Mouse (Mus musculus) embryo, embryonic 10.5 days (tissue): Measurements from ENCODE around the gene Gdf15.
"Not testable (repeated sequence)": the region's sequence is repeated elsewhere in the genome, so short reads cannot be mapped to it uniquely, and the experiment has no call there.

Source experiments
- DNase-seq: peaks from one replicate; pipeline ENCODE4 v3.0.0-alpha.2; 2015; ENCODE audit warnings: low spot score

Gene Gdf15

DNA sequence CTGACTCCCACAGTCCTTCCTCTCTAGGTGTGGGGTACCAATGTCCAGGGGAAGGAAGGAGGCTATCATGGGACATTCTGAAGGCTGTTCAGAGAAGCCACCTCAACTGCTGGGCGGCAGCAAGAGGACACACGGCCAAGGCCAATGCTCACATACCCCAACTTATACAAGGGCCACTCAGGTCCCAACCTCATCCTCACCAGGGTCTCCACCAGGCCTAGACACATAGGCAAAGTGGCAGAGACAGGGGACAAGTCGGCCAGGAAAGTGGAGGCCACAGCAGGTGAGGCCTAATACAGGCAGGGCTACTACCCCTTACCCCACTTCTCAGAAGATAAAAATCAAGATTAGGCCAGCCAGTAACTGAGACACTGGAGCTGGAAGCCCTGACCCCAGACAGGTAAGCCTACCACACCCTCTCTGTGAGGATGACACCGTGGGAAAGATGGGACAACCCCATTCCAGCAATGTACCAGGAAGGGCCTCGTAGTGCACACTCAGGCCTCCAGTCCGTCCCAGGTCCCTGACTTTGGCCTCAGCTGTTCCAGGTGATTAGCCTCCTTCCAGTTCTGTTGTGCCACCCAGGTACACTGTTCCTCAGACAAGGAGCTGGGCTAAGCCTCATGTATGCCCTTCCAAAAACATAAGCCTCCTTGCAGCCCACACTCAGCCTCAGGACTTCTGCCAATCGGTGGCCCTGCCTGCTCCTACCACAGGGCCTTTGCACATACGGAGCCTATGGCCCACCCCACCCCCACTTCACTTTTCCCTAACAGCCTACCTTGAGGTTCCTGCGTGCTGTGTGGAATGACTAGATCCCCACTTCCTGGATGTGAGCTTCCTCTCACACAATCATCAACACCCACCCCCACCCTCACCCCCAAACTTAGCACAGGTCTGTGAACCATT, 26.1 kb downstream of the Gdf15 start:
- no peak for DNase-seq

DNA sequence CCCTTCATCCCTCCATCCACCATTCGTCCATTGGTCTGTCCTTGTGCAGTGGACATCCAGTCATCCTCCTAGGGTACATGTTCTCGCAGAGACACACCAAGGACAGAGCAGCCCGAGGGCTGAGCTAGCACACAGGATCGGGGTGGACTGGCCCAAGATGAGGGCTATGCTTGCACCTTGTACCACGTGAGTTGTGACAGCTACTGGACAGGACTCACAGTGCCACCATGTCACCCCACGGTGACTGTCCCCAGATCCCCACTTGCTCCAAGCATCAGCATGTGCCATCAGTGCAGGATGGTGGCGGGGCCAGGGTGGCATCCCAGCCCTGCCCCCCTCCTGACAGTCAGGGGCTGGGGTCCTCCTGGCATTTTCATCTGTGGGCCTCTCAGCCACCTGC, 27.7 kb downstream of the Gdf15 start:
- DNase-seq = no peak

DNA sequence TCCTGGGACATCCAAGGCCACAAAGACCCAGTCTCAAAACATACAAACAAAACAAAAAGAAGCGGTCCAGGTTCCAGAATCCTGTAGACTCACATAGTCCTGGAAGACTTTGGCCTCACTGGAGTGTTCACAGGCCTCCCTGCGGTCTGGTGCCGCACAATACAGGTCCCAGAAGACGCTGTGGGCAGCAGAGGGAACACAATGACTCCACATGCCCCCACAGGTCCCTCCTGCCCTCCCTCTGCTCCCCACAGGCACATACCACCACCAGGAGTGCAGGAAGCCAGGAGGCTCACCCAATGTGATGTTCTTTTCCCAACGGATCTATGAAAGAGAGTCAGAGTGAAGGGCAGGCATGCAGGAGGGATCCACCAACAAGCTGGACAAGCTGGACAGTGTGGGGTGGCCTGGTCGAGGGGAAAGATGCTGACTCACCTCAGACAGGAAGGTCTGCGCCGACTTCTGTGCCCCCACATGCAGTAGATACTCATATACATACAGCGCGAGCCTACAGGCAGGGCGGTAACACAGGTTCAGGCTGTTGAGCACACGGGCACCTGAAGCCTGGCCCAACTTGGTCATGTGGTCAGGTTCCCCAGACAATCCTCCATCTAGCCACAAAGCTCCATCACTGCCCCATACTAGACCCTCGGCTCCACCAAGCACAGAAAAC, 30.0 kb downstream of the Gdf15 start:
- DNase-seq = no peak

DNA sequence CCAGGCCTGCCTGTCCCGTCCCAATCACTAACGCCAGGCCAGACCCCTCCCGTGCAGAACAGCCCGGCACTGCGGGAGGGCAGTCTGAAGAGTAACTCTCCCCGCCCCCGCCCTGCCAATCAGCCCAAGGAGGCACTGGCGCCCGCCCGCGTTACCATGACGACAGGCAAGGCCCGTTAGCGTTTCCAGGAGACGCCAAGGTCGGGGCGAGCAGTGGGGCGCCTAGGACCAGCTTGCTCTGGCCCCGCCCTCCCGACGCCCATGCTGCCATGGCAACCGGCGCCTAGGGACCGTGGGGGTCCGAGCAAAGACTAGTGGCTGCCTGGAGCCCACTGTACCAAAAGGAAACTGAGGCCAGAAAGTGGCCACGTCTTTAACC, 31.0 kb downstream of the Gdf15 start:
- DNase-seq = peak; percentile 98

DNA sequence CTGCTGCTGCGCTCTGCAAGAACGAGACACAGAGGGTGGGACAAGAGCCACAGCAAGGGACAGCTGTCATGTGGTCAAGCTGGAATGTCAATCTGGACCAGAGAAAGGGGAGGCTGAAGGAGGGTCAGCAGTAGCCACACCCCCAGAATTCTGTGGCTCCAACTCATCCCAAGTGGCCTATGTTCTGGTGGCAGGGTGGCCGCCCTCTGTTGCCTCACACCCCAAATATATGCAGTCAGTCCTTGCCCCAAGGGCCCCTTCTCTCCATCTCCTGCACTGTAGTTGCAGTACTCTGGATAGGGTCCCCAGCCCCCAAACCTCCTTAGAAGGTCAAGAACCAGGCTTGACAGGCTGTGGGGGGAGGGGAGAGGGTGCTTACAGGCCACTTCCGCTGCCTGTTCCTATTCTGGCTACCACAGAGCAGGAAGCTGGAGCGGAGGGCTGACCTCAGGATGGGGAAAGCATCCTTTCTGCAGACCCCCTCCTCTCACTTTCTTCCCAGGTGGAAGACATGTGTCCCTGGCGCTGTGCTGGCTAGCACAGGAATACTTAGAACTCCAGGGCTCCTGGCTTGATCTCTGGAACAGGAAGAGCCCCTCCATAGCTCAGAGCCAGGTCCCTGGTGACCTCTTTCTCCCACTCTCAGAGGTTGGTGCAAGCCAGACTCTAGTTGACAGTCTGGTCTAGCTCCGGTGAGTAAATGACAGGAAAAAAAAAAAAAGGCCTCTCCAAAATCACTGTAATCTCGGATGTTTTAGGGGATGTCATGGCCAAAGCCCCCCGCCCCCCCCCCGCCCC, 31.6 kb downstream of the Gdf15 start:
- peak; percentile 80 for DNase-seq

DNA sequence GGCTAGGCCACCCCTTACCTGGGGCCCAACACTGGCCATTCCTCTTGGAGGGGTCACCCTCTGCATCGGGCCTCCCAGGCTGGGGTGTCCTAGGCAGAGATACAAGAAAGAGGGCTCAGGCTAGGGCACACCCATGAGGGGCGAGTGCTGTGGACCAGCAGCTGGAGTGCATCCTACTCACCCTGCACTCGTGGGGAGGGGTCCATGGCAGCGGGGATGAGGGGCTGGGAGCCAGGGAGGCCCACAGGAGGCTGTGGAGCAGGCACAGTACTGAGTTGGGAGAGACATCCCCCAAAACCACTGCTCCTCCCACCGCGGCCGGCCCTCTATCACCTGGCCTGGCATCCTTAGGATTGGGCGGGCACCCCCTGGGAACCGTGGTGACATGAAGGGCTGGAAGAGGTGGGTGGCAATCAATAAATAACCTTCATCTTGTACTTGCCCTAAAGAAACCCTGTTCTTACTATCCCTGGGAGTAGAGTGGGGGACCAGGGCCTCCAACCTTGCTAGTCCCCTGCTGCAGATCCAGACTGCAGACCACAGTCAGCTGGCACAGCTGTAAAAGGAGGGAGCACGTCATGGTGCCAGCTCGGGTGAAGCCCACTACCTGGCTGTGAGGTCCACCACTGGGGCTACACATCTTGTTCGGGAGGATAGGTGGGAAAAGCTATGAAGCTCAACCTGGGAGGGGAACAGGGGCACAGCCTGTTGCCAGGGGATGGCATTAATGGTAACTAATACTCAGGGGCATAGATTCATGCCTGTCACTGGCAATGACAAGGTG, 32.6 kb downstream of the Gdf15 start:
- no peak for DNase-seq

DNA sequence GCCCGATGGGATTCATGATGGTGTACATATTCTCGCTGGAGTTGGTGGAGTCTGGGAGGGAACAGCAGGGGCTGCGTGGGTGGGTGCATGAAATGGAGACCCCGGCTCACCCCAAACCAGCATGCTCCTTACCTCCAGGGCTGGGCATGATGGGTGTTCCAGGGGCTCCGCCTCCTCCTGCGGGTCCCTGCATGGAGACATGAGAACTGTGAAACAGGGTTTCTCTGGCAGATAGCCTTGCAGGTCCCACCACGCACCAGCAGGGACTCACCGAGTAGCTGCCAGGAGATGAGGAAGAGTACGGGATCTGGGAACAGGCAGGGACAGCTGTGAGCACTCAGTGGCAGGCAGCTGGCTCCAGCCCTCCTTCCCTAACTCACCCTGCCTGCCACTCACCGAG, 33.5 kb downstream of the Gdf15 start:
- DNase-seq = peak; percentile 61

DNA sequence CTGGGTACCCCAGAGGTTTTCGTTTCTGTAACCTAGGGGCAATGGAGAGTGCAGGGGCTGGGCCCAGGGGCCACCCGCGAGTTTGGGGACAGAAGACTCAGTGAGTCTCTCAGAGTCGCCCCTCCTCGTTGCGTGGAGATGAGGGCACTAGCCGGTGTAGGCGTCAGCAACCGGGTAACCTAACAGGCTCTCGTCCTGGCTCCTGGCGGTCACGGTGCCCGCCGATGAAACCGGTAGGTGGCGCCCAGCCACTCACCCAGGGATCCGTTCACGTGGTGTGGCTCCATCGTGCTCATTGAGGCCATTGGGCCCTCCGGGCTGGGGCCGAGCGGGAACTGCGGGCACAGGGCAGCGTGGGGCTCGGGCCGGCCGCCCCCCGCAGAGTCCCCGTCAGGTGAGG, 34.0 kb downstream of the Gdf15 start:
- peak; percentile 91 for DNase-seq

DNA sequence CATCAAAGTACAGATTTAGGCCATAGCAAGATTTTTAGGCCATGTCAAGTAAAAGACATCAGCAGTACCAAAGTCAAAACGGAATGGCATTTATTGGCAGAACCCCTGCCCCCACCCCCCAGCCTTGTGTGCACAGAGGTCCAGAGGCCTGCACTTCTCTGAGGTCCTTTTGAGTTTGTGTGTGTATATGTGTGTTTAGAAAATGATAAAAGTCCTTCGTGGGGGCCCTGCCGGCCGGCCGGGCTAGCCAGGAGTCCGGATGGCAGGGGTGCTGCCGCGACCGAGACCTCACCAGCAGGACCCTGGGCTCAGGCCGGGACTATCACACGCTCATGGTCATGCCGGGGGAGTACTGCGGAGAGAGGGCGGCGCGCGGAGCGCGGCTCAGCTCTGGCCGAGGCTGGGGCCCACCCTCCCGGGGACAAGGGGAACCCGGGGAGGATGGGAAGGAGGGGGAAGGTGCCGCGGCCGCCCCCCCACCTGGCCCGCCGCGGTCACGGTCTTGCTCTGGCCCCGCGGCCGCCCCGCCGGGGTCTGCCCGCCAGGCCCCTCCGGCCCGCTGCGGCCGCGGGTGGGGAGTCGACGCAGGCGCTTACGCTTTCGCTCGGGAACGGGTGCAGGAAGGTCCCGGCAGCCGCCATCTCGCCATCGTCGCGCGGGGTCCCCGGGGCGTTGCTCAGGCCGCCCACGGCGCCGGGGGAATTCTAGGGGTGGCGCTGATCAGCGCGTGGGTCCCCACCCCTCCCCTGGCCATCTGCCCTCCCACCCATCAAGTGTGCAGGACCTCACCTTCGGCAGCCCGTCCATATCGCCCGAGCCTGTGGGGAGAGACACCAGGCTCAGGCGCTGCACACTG, 34.6 kb downstream of the Gdf15 start:
- no peak for DNase-seq

DNA sequence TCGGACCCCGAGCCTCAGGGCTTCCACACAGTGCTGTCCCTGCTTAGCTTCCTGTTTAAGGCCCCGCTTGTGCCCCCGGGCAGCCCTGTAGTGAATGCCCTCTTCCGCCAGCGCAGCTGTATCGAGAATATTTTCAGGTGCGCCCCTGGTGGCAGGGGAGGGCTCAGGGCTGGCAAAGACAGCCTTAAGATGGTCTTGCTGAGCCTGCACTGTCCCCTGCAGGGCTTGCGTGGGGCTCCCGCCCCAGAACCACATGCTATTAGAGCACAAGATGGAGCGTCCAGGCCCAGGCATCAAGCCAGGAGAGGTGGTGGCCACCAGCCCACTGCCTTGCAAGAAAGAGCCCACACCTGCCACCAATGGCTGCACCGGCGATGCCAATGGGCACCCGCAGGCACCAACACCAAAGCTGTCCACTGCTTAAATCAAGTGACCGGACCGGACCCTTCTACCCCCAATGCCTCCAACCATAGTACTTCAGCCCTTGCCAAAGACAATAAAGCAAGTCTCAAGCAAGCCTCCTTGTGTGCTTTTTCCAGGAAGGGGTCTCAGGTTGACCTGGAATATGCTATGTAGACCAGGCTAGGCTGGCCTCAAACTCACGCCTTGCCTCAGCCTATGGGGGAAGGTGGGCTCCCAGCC, 35.4 kb downstream of the Gdf15 start:
- DNase-seq = no peak

DNA sequence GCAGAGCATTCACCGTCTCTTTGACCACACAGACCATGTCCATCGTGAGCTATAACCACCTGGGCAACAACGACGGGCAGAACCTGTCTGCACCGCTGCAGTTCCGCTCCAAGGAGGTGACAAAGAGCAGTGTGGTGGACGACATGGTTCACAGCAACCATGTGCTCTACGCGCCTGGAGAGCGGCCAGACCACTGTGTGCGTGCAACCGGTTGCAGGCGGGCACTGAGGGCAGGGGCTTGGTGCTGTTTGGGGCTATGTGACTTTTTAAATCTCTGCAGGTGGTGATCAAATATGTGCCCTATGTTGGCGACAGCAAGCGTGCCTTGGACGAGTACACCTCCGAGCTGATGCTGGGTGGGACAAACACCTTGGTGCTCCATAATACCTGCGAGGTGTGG, 36.0 kb downstream of the Gdf15 start:
- no peak for DNase-seq

DNA sequence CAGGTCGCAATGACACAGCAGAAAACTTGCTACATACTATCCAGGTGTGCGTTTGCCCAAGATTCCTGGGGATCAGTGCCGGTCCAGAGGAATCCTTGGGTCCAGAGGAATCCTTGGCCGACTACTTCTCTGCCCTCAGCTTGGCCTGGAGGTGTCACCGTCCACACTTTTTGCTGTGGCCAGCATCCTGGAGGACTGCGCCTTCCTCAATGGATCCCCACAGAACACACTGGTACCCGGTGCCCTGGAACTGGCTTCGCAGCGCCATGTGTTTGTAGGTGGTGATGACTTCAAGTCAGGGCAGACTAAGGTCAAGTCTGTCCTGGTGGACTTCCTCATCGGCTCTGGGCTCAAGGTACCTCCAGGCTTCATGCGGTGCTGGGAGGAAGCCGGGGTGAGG, 36.4 kb downstream of the Gdf15 start:
- no peak for DNase-seq

DNA sequence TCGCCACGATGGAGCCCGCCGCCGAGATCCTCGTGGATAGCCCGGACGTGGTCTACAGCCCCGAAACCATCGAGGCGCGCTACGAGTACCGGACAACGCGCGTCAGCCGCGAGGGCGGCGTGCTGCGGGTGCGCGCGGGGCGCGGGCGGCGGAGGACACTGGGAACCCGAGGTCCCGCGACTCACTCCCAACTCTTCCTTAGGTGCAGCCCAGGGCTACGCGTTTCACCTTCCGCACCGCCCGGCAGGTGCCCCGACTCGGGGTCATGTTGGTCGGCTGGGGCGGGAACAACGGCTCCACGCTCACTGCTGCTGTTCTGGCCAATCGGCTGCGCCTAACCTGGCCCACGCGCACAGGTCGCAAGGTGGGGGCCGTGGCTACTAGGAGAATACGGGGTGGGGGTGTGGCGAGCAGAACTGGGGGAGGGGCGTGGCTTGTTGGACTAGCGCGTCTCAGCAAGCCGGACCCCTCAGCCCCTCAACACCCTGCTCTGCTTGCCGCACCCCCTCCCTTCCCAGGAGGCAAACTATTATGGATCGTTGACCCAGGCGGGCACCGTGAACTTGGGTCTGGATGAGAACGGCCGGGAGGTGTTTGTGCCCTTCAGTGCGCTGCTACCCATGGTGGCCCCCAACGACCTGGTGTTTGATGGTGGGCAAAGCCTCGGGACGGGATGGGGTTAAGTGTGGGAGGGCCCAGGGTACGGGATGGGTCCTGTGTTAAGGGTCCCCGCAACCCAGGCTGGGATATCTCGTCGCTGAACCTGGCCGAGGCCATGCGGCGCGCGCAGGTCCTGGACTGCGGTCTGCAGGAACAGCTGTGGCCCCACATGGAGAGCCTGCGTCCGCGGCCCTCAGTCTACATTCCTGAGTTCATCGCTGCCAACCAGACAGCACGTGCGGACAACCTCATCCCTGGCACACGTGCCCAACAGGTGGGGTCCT, 37.4 kb downstream of the Gdf15 start:
- peak; percentile 57 for DNase-seq

DNA sequence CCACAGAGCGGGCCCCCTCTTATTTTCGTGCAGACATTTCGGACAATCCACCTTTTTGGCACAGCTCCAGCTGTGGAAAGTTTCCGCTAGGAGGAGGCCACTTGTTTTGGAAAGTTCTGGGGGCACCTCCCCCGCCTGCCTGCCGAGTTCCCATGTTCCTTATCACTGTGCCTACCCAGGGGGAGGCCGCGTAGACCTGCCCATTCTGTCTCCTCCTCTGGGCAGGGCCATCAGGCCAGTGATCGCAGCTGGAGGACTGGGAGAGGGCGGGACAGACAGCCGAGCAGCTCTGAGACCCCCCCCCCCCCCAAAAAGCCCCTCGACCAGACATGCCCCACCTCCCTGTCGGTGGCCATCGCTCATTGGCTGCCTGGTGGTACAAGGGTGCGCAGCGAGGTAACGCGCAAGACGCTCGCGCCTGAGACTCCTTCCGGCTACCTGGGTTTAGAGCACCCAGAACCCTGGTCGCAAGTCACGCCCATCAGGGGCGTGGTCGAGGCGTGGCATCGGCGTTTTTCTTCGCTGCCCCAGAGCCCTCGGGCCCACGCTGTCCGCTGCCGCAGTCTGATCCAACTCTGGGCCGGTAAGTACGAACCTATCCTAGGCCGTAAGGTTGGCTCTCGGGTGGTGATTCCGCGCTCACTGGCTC, 38.2 kb downstream of the Gdf15 start, which contains the start of gene Isyna1:
Isyna1 (plus strand) TSS at position 413 of the 649 bp plus-strand sequence.
- peak; percentile 98 for DNase-seq

DNA sequence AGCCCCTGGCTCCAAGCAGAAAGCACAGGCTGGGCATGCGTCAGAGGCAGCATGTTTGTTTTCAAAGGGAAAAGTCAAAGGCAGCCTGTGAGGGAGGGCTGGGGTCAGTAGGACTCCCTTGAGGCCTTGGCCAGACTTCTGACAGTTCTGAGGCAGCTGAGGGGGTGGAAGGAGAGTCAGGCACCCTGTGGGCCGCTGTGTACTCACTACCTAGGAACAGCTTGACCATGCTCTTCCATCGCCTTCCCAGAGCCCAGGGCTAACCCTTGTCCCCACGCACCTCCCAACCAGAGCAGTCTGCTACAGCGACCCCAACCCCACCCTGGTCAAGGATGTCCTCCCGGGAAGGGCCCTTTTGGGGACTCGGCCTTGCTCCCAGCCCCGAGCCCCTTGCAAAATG, 39.1 kb downstream of the Gdf15 start:
- no peak for DNase-seq

DNA sequence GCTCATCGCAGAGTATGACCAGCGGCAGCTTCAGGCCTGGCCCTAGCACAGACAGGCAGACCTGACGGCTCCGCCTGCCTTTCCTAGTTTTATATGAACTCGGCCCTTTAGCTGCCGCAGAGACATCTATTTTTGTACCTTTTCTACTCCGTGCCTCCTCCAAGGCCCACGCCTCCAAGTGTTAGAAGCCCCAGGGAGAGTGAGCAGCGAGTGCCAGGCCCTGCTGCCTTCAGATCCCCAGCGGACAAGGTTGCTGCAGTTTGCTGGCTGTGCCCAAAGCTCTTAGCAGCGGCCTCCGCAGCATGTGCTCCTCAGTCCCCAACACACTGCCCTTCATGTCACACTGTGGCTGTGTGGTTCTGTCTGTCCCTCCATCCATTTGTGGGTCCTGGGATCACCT, 40.7 kb downstream of the Gdf15 start:
- DNase-seq = no peak

DNA sequence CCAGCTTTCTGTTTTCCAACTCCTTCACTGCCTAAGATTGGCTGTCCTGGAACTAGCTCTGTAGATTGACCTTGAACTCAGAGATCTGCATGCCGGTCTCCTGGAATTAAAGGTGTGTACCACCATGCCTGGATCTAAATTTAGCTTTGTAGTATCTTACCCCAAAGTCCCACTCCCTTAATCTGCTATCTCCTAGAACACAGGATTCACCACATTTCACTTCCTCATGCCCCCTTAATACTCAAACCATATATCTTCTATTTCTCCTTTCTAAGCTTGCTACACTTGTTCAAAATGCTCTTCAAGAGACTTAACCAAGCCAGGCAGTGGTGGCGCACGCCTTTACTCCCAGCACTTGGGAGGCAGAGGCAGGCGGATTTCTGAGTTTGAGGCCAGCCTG, 44.3 kb downstream of the Gdf15 start:
- not testable (repeated sequence) for DNase-seq

DNA sequence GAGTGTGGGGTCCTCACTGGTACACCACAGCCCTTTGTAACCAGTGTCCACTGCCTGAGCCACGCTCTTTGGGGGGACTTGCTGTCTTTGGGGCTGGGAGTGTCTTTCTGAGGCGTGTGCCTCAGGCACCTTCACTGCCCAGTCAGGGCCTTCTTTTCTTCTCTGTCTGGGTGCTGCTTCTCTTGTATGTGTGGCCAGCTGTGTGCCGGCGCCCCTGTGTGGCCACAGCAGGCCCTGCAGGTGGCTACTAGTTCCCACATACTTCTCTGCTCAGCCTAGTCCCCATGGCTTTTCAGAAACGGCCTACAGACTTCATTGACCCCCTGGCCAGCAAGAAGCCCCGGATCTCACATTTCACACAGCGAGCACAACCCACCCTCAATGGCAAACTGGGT, 47.0 kb downstream of the Gdf15 start:
- peak; percentile 55 for DNase-seq
